Mouse (Mus musculus): Measurements from ENCODE around the gene Atg2b. TPM values are rescaled to one million over a fixed set of nuclear protein-coding genes. Genes with fewer than 3 reads are reported as not detected.
A peak's percentile ranks its signal among the peaks of the same experiment; 100 is the strongest.

Gene Atg2b
- total RNA-seq, 2 experiments from 2014 or later: 14.1 to 16.2 TPM

DNA sequence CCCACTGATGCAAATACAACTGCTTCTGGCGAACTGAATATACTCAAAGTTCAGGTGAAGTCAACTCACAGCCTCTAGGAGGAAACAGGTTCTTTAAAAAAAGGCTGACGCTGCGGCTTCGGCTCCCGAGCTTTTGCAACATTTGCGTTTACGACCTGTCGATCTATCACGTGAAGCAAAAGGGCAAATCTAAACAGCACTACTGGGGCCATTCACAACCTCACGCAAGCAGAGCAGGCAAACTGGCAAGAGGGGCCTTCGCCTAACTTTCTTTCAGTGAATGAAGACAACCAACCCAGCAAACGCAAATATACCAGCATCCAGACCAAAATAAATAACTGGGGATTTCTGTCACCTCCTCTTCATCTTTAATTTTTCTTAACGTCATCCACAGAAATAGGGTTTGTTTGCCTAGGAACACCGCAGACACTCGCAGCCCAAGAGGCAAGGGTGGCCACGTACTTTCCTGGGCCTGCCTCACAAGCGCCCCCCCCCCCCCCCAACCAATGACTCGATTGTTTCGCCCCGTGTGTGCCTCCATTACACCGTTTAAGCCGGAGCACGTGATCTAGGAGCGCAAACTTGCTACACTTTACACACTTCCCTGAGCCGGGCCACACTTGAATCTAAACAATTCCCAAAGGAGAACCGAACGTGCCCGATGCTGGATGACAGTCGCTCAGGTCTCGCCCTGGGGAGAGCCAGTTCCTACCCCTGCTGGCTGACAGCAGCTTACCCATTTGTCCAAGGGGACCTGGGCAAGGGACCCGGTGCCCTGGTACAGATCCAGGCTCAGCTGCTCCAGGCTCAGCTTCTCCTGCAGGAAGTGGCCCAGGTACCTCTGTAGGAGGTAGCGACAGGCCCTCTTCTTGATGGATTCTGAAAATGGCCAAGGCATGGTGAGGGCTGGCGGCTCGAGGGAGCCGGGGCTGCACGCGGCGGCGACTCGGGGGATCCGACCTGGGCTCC is 794 bp downstream of the Atg2b start, which contains the start of gene Gskip:
Gskip (plus strand) TSS at position 897 of the 969 bp plus-strand sequence.
- peak; percentile 50 for ATAC-seq (ENCODE audit: poor library complexity, severe bottlenecking)

GRCm38 (mm10) chr12:105678762-105679161 is 6.2 kb downstream of the Atg2b start:
- no peak for ATAC-seq (ENCODE audit: poor library complexity, severe bottlenecking)

GRCm38 (mm10) chr12:105678211-105678610 is 6.8 kb downstream of the Atg2b start:
- no peak for ATAC-seq (ENCODE audit: poor library complexity, severe bottlenecking)

DNA sequence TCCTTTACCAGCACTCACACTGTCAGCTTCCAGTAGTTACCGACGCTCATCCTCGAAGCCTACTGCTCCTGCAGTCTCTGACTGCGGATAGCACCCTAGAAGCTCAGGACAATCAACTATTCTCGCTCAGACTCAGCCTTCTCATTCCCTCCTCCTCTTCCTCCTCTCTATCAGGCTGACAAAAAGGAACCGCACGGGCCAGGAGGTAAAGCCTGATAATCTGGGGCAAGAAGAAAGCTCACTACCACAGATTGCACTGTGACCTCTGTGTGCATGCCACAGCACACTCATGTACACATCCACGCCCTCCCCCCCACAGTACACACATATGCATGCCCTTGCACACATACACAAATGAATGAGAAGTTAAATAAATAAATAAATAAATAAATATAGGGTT is 8.7 kb downstream of the Atg2b start:
- no peak for ATAC-seq (ENCODE audit: poor library complexity, severe bottlenecking)

GRCm38 (mm10) chr12:105655850-105656249 is 29.2 kb downstream of the Atg2b start:
- ATAC-seq (ENCODE audit: poor library complexity, severe bottlenecking): no peak

- no peak for ATAC-seq (ENCODE audit: poor library complexity, severe bottlenecking)
These were observed 42.2 kb downstream of the Atg2b start for GRCm38 (mm10) chr12:105642770-105643321.

GRCm38 (mm10) chr12:105637554-105637953 is 47.5 kb downstream of the Atg2b start:
- ATAC-seq (ENCODE audit: poor library complexity, severe bottlenecking): no peak

- ATAC-seq (ENCODE audit: poor library complexity, severe bottlenecking): no peak
These were observed 48.5 kb downstream of the Atg2b start for GRCm38 (mm10) chr12:105636551-105636950.

- ATAC-seq (ENCODE audit: poor library complexity, severe bottlenecking): no peak
These were observed 50.5 kb downstream of the Atg2b start for GRCm38 (mm10) chr12:105634374-105635067.

DNA sequence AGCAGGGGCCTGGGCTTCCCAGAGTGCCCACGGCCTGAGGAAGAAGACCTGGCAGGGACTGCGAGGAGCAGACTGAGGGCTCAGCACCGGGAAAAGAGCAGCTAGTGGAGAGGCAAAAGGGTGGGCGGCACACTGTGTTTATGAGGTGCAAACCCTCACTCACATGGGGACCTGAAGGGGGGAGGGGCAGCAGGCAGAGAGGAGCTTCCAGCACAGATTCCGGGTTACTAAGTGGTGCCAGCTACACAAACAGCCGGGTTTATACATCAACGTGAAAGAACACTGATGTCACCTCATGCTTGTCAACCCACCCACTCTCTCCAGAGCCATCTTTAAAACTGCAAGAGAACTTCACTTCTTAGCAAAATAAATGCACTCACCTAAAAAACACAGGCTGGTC is 59.2 kb downstream of the Atg2b start:
- ATAC-seq (ENCODE audit: poor library complexity, severe bottlenecking): no peak

DNA sequence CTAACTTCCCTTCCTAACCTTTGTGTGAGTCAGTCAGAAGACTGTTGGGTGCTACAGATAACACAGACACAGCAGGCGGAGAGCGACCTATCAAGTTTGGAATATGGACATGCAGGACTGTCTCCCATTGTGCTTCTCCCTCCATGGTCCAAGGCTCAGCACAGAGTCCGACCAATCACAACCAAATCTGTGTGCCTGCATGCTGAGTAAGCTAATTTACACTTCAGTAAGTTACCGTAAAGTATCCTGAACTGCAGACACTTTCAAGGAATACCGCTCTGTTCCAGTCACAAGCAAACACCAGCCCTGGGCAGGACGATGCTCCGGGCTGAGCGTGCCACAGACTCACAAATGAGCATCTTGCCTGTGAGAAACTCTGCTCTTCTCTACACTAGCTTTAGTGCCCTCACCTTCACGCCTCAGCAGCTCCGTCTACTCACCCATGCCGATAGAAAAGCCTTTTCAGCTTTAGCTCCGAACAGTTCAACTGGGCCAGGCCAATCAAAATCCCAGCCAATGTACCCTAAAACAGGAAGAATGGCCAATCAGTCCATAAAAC is 62.0 kb downstream of the Atg2b start:
- no peak for ATAC-seq (ENCODE audit: poor library complexity, severe bottlenecking)

GRCm38 (mm10) chr12:105622048-105622447 is 63.0 kb downstream of the Atg2b start:
- peak; percentile 98 for ATAC-seq (ENCODE audit: poor library complexity, severe bottlenecking)

GRCm38 (mm10) chr12:105613559-105613958 is 71.5 kb downstream of the Atg2b start:
- no peak for ATAC-seq (ENCODE audit: poor library complexity, severe bottlenecking)

- peak; percentile 49 for ATAC-seq (ENCODE audit: poor library complexity, severe bottlenecking)
These were observed 73.3 kb downstream of the Atg2b start for GRCm38 (mm10) chr12:105611748-105612147.

DNA sequence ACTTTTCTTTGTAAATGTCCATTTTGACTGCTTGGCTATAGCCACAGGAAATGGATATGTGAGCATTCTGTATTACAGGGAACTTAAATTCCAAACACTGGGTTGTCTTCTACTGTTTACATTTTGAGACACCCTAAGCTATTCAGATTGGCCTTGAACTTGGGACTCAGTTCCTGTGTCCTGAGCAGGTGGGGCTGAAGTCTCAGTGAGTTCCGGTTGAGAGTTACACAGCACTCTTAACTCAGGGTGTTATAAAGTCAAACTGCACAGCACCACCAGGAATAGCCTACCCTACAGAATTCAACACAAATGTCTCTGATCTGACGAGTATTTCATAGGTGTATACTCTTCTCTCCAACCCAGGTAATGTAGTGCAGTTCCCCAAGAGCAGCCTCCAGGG is 74.0 kb downstream of the Atg2b start:
- ATAC-seq (ENCODE audit: poor library complexity, severe bottlenecking): no peak

GRCm38 (mm10) chr12:105606881-105607280 is 78.1 kb downstream of the Atg2b start:
- ATAC-seq (ENCODE audit: poor library complexity, severe bottlenecking): no peak

DNA sequence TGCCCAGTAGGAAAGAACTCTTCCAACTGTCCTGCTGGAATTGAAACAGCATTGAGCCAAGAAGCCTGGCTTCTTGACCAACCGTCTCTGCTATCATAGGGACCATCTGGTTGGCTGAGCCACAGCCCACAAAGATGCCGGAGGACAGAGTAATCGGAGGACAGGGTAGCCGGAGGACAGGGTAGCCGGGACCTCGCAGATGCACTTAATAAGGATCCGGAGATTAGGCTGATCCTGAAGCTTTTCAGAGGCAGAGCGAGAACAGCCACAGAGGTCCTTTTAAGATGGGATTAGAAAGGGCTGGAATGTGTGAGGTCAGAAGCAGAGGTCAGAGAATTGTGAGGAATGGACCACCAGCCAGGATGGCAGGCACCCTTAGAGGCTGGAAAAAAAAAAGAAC is 79.8 kb downstream of the Atg2b start:
- no peak for ATAC-seq (ENCODE audit: poor library complexity, severe bottlenecking)

DNA sequence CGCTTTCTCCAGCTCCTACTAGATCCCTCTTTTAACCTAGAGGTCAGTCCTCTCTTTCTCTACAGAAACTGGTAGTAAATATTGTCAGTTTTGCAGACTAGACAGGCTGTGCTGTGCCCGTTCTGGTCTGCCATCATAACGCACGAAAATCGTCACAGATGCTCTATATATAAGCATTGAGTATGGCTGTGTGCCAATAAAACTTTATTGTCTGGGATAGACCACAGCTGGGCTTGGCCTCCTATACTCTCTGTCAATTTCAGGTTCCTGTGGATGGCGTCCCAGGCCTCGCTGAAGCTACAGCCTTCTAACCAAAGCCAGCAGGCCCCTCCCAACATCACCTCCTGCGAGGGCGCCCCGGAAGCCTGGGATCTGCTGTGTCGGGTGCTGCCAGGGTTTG is 81.1 kb downstream of the Atg2b start:
- no peak for ATAC-seq (ENCODE audit: poor library complexity, severe bottlenecking)

GRCm38 (mm10) chr12:105602581-105603210 is 82.3 kb downstream of the Atg2b start, which contains the start of gene Bdkrb1:
Bdkrb1 (plus strand) TSS chr12:105603085.
- no peak for ATAC-seq (ENCODE audit: poor library complexity, severe bottlenecking)

GRCm38 (mm10) chr12:105601586-105601985 is 83.4 kb downstream of the Atg2b start:
- ATAC-seq (ENCODE audit: poor library complexity, severe bottlenecking): no peak

GRCm38 (mm10) chr12:105599098-105599497 is 85.9 kb downstream of the Atg2b start:
- ATAC-seq (ENCODE audit: poor library complexity, severe bottlenecking): no peak

All from megakaryocyte, adult 5-6 weeks (primary cell).